Mouse (Mus musculus): Measurements from ENCODE around the gene Lcn12.

The Lcn12 gene

GRCm38 (mm10) chr2:25492988-25493387 is 723 bp downstream of the Lcn12 start:
- no peak for DNase-seq

DNA sequence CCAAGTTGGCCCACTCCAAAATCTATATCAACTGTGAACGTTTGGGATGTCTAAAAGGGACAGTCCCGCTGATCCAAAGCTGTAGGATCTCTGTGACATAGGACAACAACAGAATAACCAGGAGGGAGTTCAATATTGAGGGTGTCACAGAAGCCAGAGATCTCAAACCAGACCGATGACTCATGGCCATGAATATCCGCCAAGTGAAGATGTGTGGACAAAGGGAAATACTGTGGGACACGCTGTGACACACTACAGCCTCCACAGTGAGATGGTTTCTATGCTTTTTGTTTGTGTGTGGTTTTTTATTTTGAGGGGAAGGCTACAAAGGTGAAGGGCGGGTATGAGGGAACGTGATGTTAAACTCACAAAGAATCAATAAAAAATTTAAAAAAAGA is 5.0 kb downstream of the Lcn12 start:
- no peak for DNase-seq

- no peak for DNase-seq
Measured at GRCm38 (mm10) chr2:25487965-25488670, 5.6 kb downstream of the Lcn12 start.

- DNase-seq, result no peak
Measured at GRCm38 (mm10) chr2:25484901-25485647, 8.6 kb downstream of the Lcn12 start.

DNA sequence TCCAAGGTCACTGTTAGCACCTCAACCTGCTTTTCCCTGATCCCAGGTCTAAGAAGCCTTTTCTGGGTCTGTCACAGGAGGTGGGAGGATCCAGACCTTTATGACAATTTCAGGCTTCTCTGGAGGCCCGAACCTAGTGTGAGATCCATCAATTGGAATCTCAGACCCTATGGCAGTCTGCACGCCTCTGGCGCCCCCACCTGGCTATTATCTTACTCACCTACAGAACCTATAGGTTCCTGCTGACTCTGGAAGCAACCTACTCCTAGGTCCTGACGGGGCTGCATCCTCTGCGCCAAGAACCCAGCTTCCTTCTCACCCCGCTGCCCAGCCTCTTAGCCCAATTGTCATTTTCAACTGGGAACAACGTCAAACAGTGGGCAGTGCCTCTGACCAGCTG is 10.7 kb downstream of the Lcn12 start:
- DNase-seq, result no peak

DNA sequence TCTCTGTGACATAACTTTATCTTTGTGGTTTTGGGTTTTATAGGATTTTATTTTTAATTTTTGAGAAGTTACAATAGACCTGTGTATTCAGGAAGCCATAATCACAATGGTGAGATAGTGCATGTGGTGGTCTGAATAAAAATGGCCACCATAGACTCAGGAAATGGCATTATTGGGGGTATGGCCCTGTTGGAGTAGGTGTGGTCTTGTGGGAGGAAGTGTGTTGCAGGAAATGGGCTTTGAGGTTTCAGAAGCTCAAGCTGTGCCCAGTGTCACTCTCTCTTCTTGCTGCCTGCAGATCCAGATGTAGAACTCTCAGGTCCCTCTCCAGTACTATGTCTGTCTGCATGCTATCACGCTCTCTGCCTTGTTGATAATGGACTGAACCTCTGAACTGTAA is 13.2 kb downstream of the Lcn12 start:
- no peak for DNase-seq

DNA sequence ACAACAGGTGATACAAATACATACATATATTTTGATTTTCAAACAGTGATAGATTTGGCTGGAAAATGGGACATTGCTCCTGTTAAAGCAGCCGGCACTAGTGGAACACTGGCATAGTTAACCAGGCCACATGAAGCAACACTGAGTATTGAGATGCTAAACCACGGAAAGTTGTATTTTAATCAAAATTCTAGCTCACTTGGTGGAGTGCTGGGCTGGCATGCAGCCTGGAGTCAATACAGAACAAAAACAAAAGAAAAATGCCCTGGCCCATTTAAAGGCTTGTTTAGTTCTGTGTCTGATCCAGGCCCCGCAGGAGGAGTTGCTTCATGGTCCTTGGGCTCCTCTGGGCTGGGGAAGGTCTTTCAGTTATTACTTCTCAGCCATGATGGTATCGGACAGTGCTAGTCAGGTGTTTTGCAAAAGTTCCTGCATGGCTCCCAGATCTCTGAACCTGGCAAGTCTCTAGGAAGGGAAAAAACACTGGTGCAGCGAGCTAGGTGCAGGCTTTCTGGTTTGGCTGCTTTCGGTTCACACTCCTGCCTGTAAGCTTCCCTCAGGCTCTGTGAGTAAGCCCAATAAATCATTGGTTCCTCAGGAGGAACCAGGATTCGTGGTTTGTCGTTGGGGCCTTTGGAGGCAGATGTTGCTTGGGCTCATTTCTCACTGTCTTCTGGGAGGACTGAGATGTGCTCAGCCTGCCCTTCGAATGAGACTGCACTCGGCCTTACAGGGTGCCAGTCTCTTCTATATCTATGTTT is 14.0 kb downstream of the Lcn12 start:
- DNase-seq, result no peak

- DNase-seq, result peak; percentile 98
Measured at GRCm38 (mm10) chr2:25477967-25478675, 15.6 kb downstream of the Lcn12 start.

- no peak for DNase-seq
Measured at GRCm38 (mm10) chr2:25477541-25477940, 16.2 kb downstream of the Lcn12 start.

DNA sequence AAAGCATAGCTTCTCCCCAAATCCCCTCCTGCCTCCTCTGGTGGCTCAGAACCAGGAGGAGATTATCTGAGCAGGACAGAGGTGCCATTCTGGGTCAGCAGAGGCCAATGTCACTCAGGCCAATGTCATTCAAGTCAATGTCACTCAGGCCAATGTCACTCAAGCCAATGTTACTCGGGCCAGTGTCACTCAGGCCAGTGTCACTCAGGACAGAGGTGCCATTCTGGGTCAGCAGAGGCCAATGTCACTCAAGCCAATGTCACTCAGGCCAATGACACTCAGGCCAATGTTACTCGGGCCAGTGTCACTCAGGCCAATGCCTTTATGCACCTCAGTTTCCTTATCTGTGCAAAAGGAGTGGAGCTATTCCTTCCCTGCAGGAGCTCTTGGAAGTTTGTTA is 21.2 kb downstream of the Lcn12 start:
- DNase-seq, result no peak

- DNase-seq, result peak; percentile 97
Measured at GRCm38 (mm10) chr2:25469969-25470368, 23.7 kb downstream of the Lcn12 start, which contains the start of gene Ptgds. Gene Ptgds, minus strand, starts transcription at chr2:25470046.

GRCm38 (mm10) chr2:25468962-25469915 is 24.5 kb downstream of the Lcn12 start:
- peak; percentile 97 for DNase-seq

- no peak for DNase-seq
Measured at GRCm38 (mm10) chr2:25467606-25468303, 26.0 kb downstream of the Lcn12 start.

GRCm38 (mm10) chr2:25465816-25466635 is 27.7 kb downstream of the Lcn12 start:
- DNase-seq, result peak; percentile 91

GRCm38 (mm10) chr2:25465256-25465655 is 28.5 kb downstream of the Lcn12 start:
- no peak for DNase-seq

DNA sequence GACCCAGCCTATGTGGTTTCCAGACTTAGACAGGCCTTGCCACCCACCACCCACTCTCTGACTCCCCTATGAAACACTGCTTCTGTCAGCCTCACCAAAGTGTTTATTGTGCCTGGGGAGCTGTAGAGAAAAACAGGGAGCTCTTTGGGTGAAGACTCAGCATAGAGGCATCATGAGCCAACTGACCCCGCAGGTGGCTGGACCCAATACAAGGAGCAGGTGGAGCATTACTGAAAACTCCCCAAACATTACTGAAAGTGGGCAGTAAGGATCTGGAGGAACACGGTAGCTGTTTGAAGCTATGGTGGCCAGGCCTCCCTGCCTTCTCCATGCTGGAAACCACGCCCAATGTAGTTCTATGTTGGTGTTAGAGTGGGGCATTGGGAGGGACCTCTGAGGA is 30.1 kb downstream of the Lcn12 start:
- DNase-seq, result no peak

- DNase-seq, result no peak
Measured at GRCm38 (mm10) chr2:25461407-25461806, 32.3 kb downstream of the Lcn12 start.

- peak; percentile 100 for DNase-seq
Measured at GRCm38 (mm10) chr2:25460551-25461309, 33.0 kb downstream of the Lcn12 start, which contains the start of gene Paxx. Gene Paxx, minus strand, starts transcription at chr2:25461094.

- DNase-seq, result no peak
Measured at GRCm38 (mm10) chr2:25460135-25460534, 33.6 kb downstream of the Lcn12 start.
